9 mouse cellular contexts compared by ENCODE assay signal in genomic region chr17:24540375-24540774, GRCm38 (mm10). TPM values are rescaled to one million over a fixed set of nuclear protein-coding genes. Genes with fewer than 3 reads are reported as not detected.
A peak's percentile ranks its signal among the peaks of the same experiment; 100 is the strongest.
DNase-seq lines count a peak whose midpoint lies in the region; ATAC-seq and TF ChIP-seq lines count a peak whose summit lies in the region.
"Had no signal": no experiment of that assay in that cellular context is flagged by ENCODE, and none has a peak within 500 bp of the region (broad histone marks: within the 10 kb centered on the region; RNA-seq: fewer than 3 reads in every experiment).

No protein-coding gene starts in this region.

- H3K4me3 ChIP-seq in left cerebral cortex, adult 2 months, result no peak overlapping the region
- no peak overlapping the region for H3K4me3 ChIP-seq in bone marrow, adult 2 months (replicated peaks; ENCODE audit: control insufficient read depth, low read depth, low read length)
- no peak overlapping the region for H3K4me3 ChIP-seq in liver, adult 2 months (ENCODE audit: insufficient read depth, low read depth, low read length)
- H3K4me3 ChIP-seq: limb, embryonic 13.5 days had no signal

- H3K36me3 ChIP-seq in liver, adult 2 months (ENCODE audit: control insufficient read depth, insufficient read depth, low read length), result no peaks in the 10 kb centered on the region
- H3K36me3 ChIP-seq: limb, embryonic 13.5 days had no signal

- no peaks in the 10 kb centered on the region for H3K79me2 ChIP-seq in liver, adult 2 months (ENCODE audit: control insufficient read depth, insufficient read depth, low read length)

- peaks cover 3% of the 10 kb centered on the region; the same call in 1 of the 2 replicates for H3K27me3 ChIP-seq in liver, adult 2 months (ENCODE audit: control insufficient read depth, insufficient read depth, low read length)

- intact Hi-C loops in left cerebral cortex, adult 2 months (cut with DNase I), result no loop called here
- intact Hi-C loops in left cerebral cortex, postnatal 10 days (cut with DNase I), result no loop called here
- intact Hi-C loops in left cerebral cortex, postnatal 36 days (cut with DNase I), result no loop called here

- H3K27ac ChIP-seq in left cerebral cortex, adult 2 months, result no peak overlapping the region
- no peak overlapping the region for H3K27ac ChIP-seq in bone marrow, adult 2 months (ENCODE audit: control insufficient read depth, insufficient read depth, low read depth, low read length, poor library complexity)
- H3K27ac ChIP-seq in liver, adult 2 months (replicated peaks; ENCODE audit: insufficient read depth, low read depth, low read length), result no peak overlapping the region
- H3K27ac ChIP-seq: limb, embryonic 13.5 days had no signal

- no peak for TF ChIP-seq POLR2A in bone marrow, adult 2 months (IDR thresholded peaks at IDR 0.05; ENCODE audit: borderline replicate concordance, control insufficient read depth, low read depth, low read length)
- no peak for TF ChIP-seq POLR2A in liver, adult 2 months (IDR thresholded peaks at IDR 0.05; ENCODE audit: extremely low read depth, insufficient read depth, low read length)

- ATAC-seq in neutrophil, adult 5-6 weeks (ENCODE audit: extremely low read depth, insufficient number of reproducible peaks, low FRiP score, poor library complexity, severe bottlenecking), result peak; percentile 92

- TF ChIP-seq CTCF in left cerebral cortex, adult 2 months (IDR thresholded peaks at IDR 0.05), result peak; percentile 75
- peak; percentile 79 for TF ChIP-seq CTCF in bone marrow, adult 2 months (IDR thresholded peaks at IDR 0.05; ENCODE audit: control insufficient read depth, insufficient read depth, low read length)
- peak; percentile 78 for TF ChIP-seq CTCF in liver, adult 2 months (IDR thresholded peaks at IDR 0.05; ENCODE audit: low read depth, low read length)

- peaks cover 2% of the 10 kb centered on the region for H3K4me1 ChIP-seq in bone marrow, adult 2 months (ENCODE audit: control insufficient read depth, insufficient read depth, low read length)
- H3K4me1 ChIP-seq in liver, adult 2 months (ENCODE audit: control insufficient read depth, insufficient read depth, low read length), result no peaks in the 10 kb centered on the region; the same call in 1 of the 2 replicates

- no peak overlapping the region for H3K9ac ChIP-seq in liver, adult 2 months (ENCODE audit: low read depth, low read length)
- H3K9ac ChIP-seq: limb, embryonic 13.5 days had no signal

- 10% methylated on average over 3 of the region's 3 CpGs for WGBS in bone marrow, adult 2 months
- 14% methylated on average over 3 of the region's 3 CpGs for WGBS in liver, adult 2 months

- DNase-seq in left cerebral cortex, adult 2 months (ENCODE audit: extremely low spot score in 1 of 2, low spot score in 2 of 2), result no peak
- no peak for DNase-seq in left cerebral cortex, postnatal 10 days (ENCODE audit: extremely low spot score in 1 of 2, low spot score in 2 of 2)
- peak; percentile 60 for DNase-seq in heart, adult 8-10 months (ENCODE audit: low spot score)
- peak; percentile 48 for DNase-seq in liver, adult 2 months (ENCODE audit: extremely low read depth, low read depth, low spot score)
- no peak for DNase-seq in urinary bladder, adult 2 months (ENCODE audit: low spot score)
- no peak for DNase-seq in left cerebral cortex, postnatal 36 days (ENCODE audit: low spot score in 2 of 2)

RNA-seq across cellular contexts. Expression of gene Rab26, which starts 6.4 kb away (rescaled TPM):
- 10 to 100 TPM; 53.6 to 54.1 TPM for total RNA-seq in left cerebral cortex, adult 2 months (2021)
- total RNA-seq in left cerebral cortex, postnatal 10 days (2021), result 10 to 100 TPM; 22.6 to 29.8 TPM
- polyA plus RNA-seq in bone marrow, adult 2 months (2011; ENCODE audit: insufficient read depth, insufficient read length, low replicate concordance, missing spikeins), result not detected in 2 replicates
- total RNA-seq in heart, adult 8-10 months (2022), result under 1 TPM in 3 of 4 experiments, not detected in 1; 0.23 to 0.50 (median 0.25) TPM
- 0.13 and 0.37 TPM in 2 replicates for total RNA-seq in liver, adult 2 months (2014; rRNA removed)
- 0.15 and 0.40 TPM in 2 replicates for polyA plus RNA-seq in liver, adult 2 months (2012; rRNA removed)
- 2.0 TPM in 1 of 2 replicates, not detected in the other for total RNA-seq in neutrophil, adult 5-6 weeks (2017)
- polyA plus RNA-seq in urinary bladder, adult 2 months (2012; rRNA removed), result 1.4 and 1.5 TPM in 2 replicates
- total RNA-seq in left cerebral cortex, postnatal 36 days (2021), result 10 to 100 TPM; 51.0 to 51.3 TPM

RNA-seq across cellular contexts. Expression of gene Pkd1, which starts 9.3 kb away (rescaled TPM):
- total RNA-seq in left cerebral cortex, adult 2 months (2021), result 10 to 100 TPM; 89.1 to 97.5 TPM
- total RNA-seq in left cerebral cortex, postnatal 10 days (2021), result 10 to 100 TPM; 60.8 to 66.7 TPM
- 10.4 and 17.9 TPM in 2 replicates for polyA plus RNA-seq in bone marrow, adult 2 months (2011; ENCODE audit: insufficient read depth, insufficient read length, low replicate concordance, missing spikeins)
- 10 to 100 TPM; 27.8 to 43.0 (median 34.9) TPM for total RNA-seq in heart, adult 8-10 months (2022)
- 9.9 and 11.4 TPM in 2 replicates for total RNA-seq in liver, adult 2 months (2014; rRNA removed)
- polyA plus RNA-seq in liver, adult 2 months (2012; rRNA removed), result 14.7 and 17.4 TPM in 2 replicates
- 23.3 and 27.6 TPM in 2 replicates for total RNA-seq in neutrophil, adult 5-6 weeks (2017)
- 69.8 and 84.0 TPM in 2 replicates for polyA plus RNA-seq in urinary bladder, adult 2 months (2012; rRNA removed)
- 10 to 100 TPM; 62.7 to 85.4 TPM for total RNA-seq in left cerebral cortex, postnatal 36 days (2021)

RNA-seq across cellular contexts. Expression of gene Traf7, which starts 12.6 kb away (rescaled TPM):
- 10 to 100 TPM; 81.3 to 85.3 TPM for total RNA-seq in left cerebral cortex, adult 2 months (2021)
- total RNA-seq in left cerebral cortex, postnatal 10 days (2021), result 100 to 1,000 TPM; 105 to 107 TPM
- 79.2 and 108 TPM in 2 replicates for polyA plus RNA-seq in bone marrow, adult 2 months (2011; ENCODE audit: insufficient read depth, insufficient read length, low replicate concordance, missing spikeins)
- total RNA-seq in heart, adult 8-10 months (2022), result 10 to 100 TPM; 37.0 to 50.9 (median 42.7) TPM
- total RNA-seq in liver, adult 2 months (2014; rRNA removed), result 13.4 and 14.4 TPM in 2 replicates
- polyA plus RNA-seq in liver, adult 2 months (2012; rRNA removed), result 25.3 and 47.5 TPM in 2 replicates
- total RNA-seq in neutrophil, adult 5-6 weeks (2017), result 107 and 118 TPM in 2 replicates
- polyA plus RNA-seq in urinary bladder, adult 2 months (2012; rRNA removed), result 174 and 223 TPM in 2 replicates
- 10 to 100 TPM; 69.6 to 95.6 TPM for total RNA-seq in left cerebral cortex, postnatal 36 days (2021)

RNA-seq across cellular contexts. Expression of gene Caskin1, which starts 52.0 kb away (rescaled TPM):
- 100 to 1,000 TPM; 134 to 144 TPM for total RNA-seq in left cerebral cortex, adult 2 months (2021)
- total RNA-seq in left cerebral cortex, postnatal 10 days (2021), result 100 to 1,000 TPM; 161 to 162 TPM
- not detected in 2 replicates for polyA plus RNA-seq in bone marrow, adult 2 months (2011; ENCODE audit: insufficient read depth, insufficient read length, low replicate concordance, missing spikeins)
- total RNA-seq in heart, adult 8-10 months (2022), result under 1 TPM; 0.16 to 0.23 (median 0.19) TPM
- under 0.01 and 0.18 TPM in 2 replicates for total RNA-seq in liver, adult 2 months (2014; rRNA removed)
- 0.18 and 0.26 TPM in 2 replicates for polyA plus RNA-seq in liver, adult 2 months (2012; rRNA removed)
- total RNA-seq in neutrophil, adult 5-6 weeks (2017), result not detected in 2 replicates
- polyA plus RNA-seq in urinary bladder, adult 2 months (2012; rRNA removed), result 0.76 and 1.1 TPM in 2 replicates
- 100 to 1,000 TPM; 110 to 140 TPM for total RNA-seq in left cerebral cortex, postnatal 36 days (2021)

Comparison
In these comparisons a context has a peak if more than half of its experiments do, and no peak if none do; other contexts are left out.
1. DNase-seq: peak in heart, adult 8-10 months (single experiment) and liver, adult 2 months (single experiment); none in left cerebral cortex, adult 2 months (0 of 2), left cerebral cortex, postnatal 10 days (0 of 2), urinary bladder, adult 2 months (single experiment) and left cerebral cortex, postnatal 36 days (0 of 2).
2. Peak in every context shown above with its lines, with median percentiles within 50 percentile points of each other: CTCF ChIP-seq.